Mouse (Mus musculus) limb, embryonic 12.5 days (tissue): ENCODE results near the gene Oprm1. TPM values are rescaled to one million over a fixed set of nuclear protein-coding genes. Genes with fewer than 3 reads are reported as not detected.

Source experiments
- ATAC-seq: fragments of 200-750 bp; cut with Nextera tagmentation; 2 replicates; pipeline ENCODE4 v1.8.0; 2017; ENCODE audit warnings: low read depth, moderate TSS enrichment; ENCODE audit not compliant: insufficient number of reproducible peaks, insufficient read depth, low FRiP score, low TSS enrichment
- H3K27ac ChIP-seq: fragments of 300-500 bp; sonication (generic); 2 replicates; pipeline ENCODE4 v1.5.1; 2016; ENCODE audit warnings: mild to moderate bottlenecking, moderate library complexity
- H3K27me3 ChIP-seq: fragments of 300-500 bp; sonication (generic); 2 replicates; pipeline ENCODE4 v1.6.1; 2016; ENCODE audit warnings: mild to moderate bottlenecking, moderate library complexity
- H3K36me3 ChIP-seq: fragments of 300-500 bp; sonication (generic); 2 replicates; pipeline ENCODE4 v1.6.1; 2016; ENCODE audit warnings: mild to moderate bottlenecking, moderate library complexity
- H3K4me1 ChIP-seq: fragments of 300-500 bp; sonication (generic); replicated peaks from 2 replicates; pipeline ENCODE4 v1.6.1; 2016
- H3K4me2 ChIP-seq: fragments of 300-500 bp; sonication (generic); 2 replicates; pipeline ENCODE4 v1.6.1; 2016; ENCODE audit warnings: mild to moderate bottlenecking, moderate library complexity
- H3K4me3 ChIP-seq: fragments of 300-500 bp; sonication (generic); replicated peaks from 2 replicates; pipeline ENCODE4 v1.5.1; 2016; ENCODE audit warnings: mild to moderate bottlenecking
- H3K9ac ChIP-seq: fragments of 300-500 bp; sonication (generic); replicated peaks from 2 replicates; pipeline ENCODE4 v1.6.1; 2016; ENCODE audit warnings: mild to moderate bottlenecking, moderate library complexity
- H3K9me3 ChIP-seq: fragments of 300-500 bp; sonication (generic); 2 replicates; pipeline ENCODE4 v1.6.1; 2016; ENCODE audit warnings: mild to moderate bottlenecking, moderate library complexity
- WGBS: fragments of 180-500 bp; shearing (Covaris S2); methylation state at CpG from one replicate; pipeline ENCODE4 v1.1.7; 2016; 5-methylcytosine and 5-hydroxymethylcytosine counted together
- polyA plus RNA-seq: library from polyadenylated mRNA; unstranded; fragments of >200 nt; fragmentation: Nextera tagmentation; extraction: Ambion mirVana; gene quantifications from 2 replicates; pipeline ENCODE4 v1.2.1, GENCODE M21; 2016

Gene Oprm1
- polyA plus RNA-seq, result not detected in 2 replicates

- H3K4me3 ChIP-seq, result no peak within 1 kb of the TSS
- no peaks in the 10 kb centered on the region for H3K4me1 ChIP-seq
- H3K27ac ChIP-seq, result no peak within 1 kb of the TSS
- no peaks in the 10 kb centered on the region for H3K36me3 ChIP-seq
- no peak within 1 kb of the TSS for H3K4me2 ChIP-seq
- 85% methylated on average over 3 of the region's 3 CpGs for WGBS
- no peak within 1 kb of the TSS for H3K9ac ChIP-seq
- no peak for ATAC-seq
- H3K9me3 ChIP-seq, result 0 out of 2 replicates have a peak, but pooled peaks cover 3% of the 10 kb centered on the region
- no peaks in the 10 kb centered on the region for H3K27me3 ChIP-seq
These were observed at the start of gene Oprm1 for GRCm38 (mm10) chr10:6758206-6758605. Gene Oprm1, plus strand, starts transcription at chr10:6758506.

GRCm38 (mm10) chr10:6717181-6717948 lies 40.9 kb upstream of the Oprm1 start:
- WGBS, result 78% methylated on average over 4 of the region's 4 CpGs
- Histone ChIP-seq H3K9ac (no peak overlapping the region), H3K4me1 (no peaks in the 10 kb centered on the region), H3K4me3 (no peak overlapping the region), H3K36me3 (no peaks in the 10 kb centered on the region), H3K9me3 (no peaks in the 10 kb centered on the region), H3K27me3 (no peaks in the 10 kb centered on the region), H3K27ac (no peak overlapping the region), H3K4me2 (no peak overlapping the region)
- no peak for ATAC-seq

GRCm38 (mm10) chr10:6723765-6724164 lies 34.5 kb upstream of the Oprm1 start:
- Histone ChIP-seq H3K9me3 (0 out of 2 replicates have a peak, but pooled peaks cover 5% of the 10 kb centered on the region), H3K27me3 (no peaks in the 10 kb centered on the region), H3K4me1 (no peaks in the 10 kb centered on the region), H3K4me2 (no peak overlapping the region), H3K36me3 (no peaks in the 10 kb centered on the region), H3K9ac (no peak overlapping the region), H3K4me3 (no peak overlapping the region), H3K27ac (no peak overlapping the region)
- ATAC-seq, result no peak
- WGBS, result 74% methylated on average over 1 of the region's 1 CpGs

- Histone ChIP-seq H3K27ac (no peak overlapping the region), H3K27me3 (no peaks in the 10 kb centered on the region), H3K4me3 (no peak overlapping the region), H3K9ac (no peak overlapping the region), H3K9me3 (0 out of 2 replicates have a peak, but pooled peaks cover 5% of the 10 kb centered on the region), H3K4me2 (no peak overlapping the region), H3K36me3 (no peaks in the 10 kb centered on the region), H3K4me1 (no peaks in the 10 kb centered on the region)
- 91% methylated on average over 3 of the region's 3 CpGs for WGBS
- no peak for ATAC-seq
These were observed 29.8 kb upstream of the Oprm1 start for GRCm38 (mm10) chr10:6728469-6728868.

GRCm38 (mm10) chr10:6753375-6753774 lies 4.9 kb upstream of the Oprm1 start:
- Histone ChIP-seq H3K4me1 (no peaks in the 10 kb centered on the region), H3K27ac (no peak overlapping the region), H3K9ac (no peak overlapping the region), H3K27me3 (no peaks in the 10 kb centered on the region), H3K4me2 (no peak overlapping the region), H3K4me3 (no peak overlapping the region), H3K9me3 (no peaks in the 10 kb centered on the region), H3K36me3 (no peaks in the 10 kb centered on the region)
- WGBS, result 91% methylated on average over 5 of the region's 5 CpGs
- ATAC-seq, result no peak

GRCm38 (mm10) chr10:6761287-6761811 lies 3.0 kb downstream of the Oprm1 start, which contains the start of gene Gm10945:
Gene Gm10945, minus strand, starts transcription at chr10:6761761.
- H3K4me2 ChIP-seq, result no peak within 1 kb of the TSS
- 79% methylated on average over 2 of the region's 2 CpGs for WGBS
- no peak within 1 kb of the TSS for H3K4me3 ChIP-seq
- H3K27me3 ChIP-seq, result no peaks in the 10 kb centered on the region
- no peak within 1 kb of the TSS for H3K9ac ChIP-seq
- H3K9me3 ChIP-seq, result 0 out of 2 replicates have a peak, but pooled peaks cover 3% of the 10 kb centered on the region
- no peak within 1 kb of the TSS for H3K27ac ChIP-seq
- H3K36me3 ChIP-seq, result no peaks in the 10 kb centered on the region
- no peaks in the 10 kb centered on the region for H3K4me1 ChIP-seq
- ATAC-seq, result no peak

GRCm38 (mm10) chr10:6788517-6789237 lies 30.4 kb downstream of the Oprm1 start:
- ATAC-seq, result peak; percentile 90

GRCm38 (mm10) chr10:6790226-6790625 lies 31.9 kb downstream of the Oprm1 start:
- no peaks in the 10 kb centered on the region for H3K9me3 ChIP-seq
- H3K36me3 ChIP-seq, result no peaks in the 10 kb centered on the region
- H3K4me3 ChIP-seq, result no peak overlapping the region
- H3K4me2 ChIP-seq, result no peak overlapping the region
- H3K9ac ChIP-seq, result no peak overlapping the region
- H3K4me1 ChIP-seq, result no peaks in the 10 kb centered on the region
- H3K27me3 ChIP-seq, result peaks cover 12% of the 10 kb centered on the region; the same call in 1 of the 2 replicates
- no peak for ATAC-seq
- no peak overlapping the region for H3K27ac ChIP-seq

More at GRCm38 (mm10) chr10:6788517-6789237, 30.4 kb downstream of the Oprm1 start:
- Histone ChIP-seq H3K4me3 (no peak overlapping the region), H3K4me1 (no peaks in the 10 kb centered on the region), H3K9ac (no peak overlapping the region), H3K27ac (no peak overlapping the region), H3K36me3 (no peaks in the 10 kb centered on the region), H3K4me2 (no peak overlapping the region), H3K9me3 (no peaks in the 10 kb centered on the region), H3K27me3 (peaks cover 12% of the 10 kb centered on the region; the same call in 1 of the 2 replicates)
- WGBS, result 4% methylated on average over 25 of the region's 25 CpGs

GRCm38 (mm10) chr10:6820626-6821025 lies 62.3 kb downstream of the Oprm1 start:
- H3K36me3 ChIP-seq, result no peaks in the 10 kb centered on the region
- no peak overlapping the region for H3K4me3 ChIP-seq
- no peak overlapping the region for H3K4me2 ChIP-seq
- ATAC-seq, result no peak
- no peak overlapping the region for H3K27ac ChIP-seq
- H3K4me1 ChIP-seq, result no peaks in the 10 kb centered on the region
- no peaks in the 10 kb centered on the region for H3K27me3 ChIP-seq
- WGBS, result 47% methylated on average over 1 of the region's 1 CpGs
- no peaks in the 10 kb centered on the region for H3K9me3 ChIP-seq
- H3K9ac ChIP-seq, result no peak overlapping the region

GRCm38 (mm10) chr10:6842225-6842624 lies 83.9 kb downstream of the Oprm1 start:
- Histone ChIP-seq H3K27ac (no peak overlapping the region), H3K9me3 (no peaks in the 10 kb centered on the region)
- no peak for ATAC-seq

GRCm38 (mm10) chr10:6846283-6846682 lies 88.0 kb downstream of the Oprm1 start:
- Histone ChIP-seq H3K36me3 (no peaks in the 10 kb centered on the region), H3K27me3 (no peaks in the 10 kb centered on the region), H3K4me1 (no peaks in the 10 kb centered on the region), H3K9ac (no peak overlapping the region), H3K4me2 (no peak overlapping the region), H3K27ac (no peak overlapping the region), H3K9me3 (no peaks in the 10 kb centered on the region), H3K4me3 (no peak overlapping the region)
- 81% methylated on average over 1 of the region's 1 CpGs for WGBS
- ATAC-seq, result no peak

More at GRCm38 (mm10) chr10:6842225-6842624, 83.9 kb downstream of the Oprm1 start:
- no peak overlapping the region for H3K4me3 ChIP-seq
- no peaks in the 10 kb centered on the region for H3K27me3 ChIP-seq
- no peak overlapping the region for H3K4me2 ChIP-seq
- no peaks in the 10 kb centered on the region for H3K4me1 ChIP-seq
- no peak overlapping the region for H3K9ac ChIP-seq
- no peaks in the 10 kb centered on the region for H3K36me3 ChIP-seq
- WGBS, result 83% methylated on average over 1 of the region's 1 CpGs
